8 mouse cellular contexts compared by ENCODE assay signal in the genomic region with DNA sequence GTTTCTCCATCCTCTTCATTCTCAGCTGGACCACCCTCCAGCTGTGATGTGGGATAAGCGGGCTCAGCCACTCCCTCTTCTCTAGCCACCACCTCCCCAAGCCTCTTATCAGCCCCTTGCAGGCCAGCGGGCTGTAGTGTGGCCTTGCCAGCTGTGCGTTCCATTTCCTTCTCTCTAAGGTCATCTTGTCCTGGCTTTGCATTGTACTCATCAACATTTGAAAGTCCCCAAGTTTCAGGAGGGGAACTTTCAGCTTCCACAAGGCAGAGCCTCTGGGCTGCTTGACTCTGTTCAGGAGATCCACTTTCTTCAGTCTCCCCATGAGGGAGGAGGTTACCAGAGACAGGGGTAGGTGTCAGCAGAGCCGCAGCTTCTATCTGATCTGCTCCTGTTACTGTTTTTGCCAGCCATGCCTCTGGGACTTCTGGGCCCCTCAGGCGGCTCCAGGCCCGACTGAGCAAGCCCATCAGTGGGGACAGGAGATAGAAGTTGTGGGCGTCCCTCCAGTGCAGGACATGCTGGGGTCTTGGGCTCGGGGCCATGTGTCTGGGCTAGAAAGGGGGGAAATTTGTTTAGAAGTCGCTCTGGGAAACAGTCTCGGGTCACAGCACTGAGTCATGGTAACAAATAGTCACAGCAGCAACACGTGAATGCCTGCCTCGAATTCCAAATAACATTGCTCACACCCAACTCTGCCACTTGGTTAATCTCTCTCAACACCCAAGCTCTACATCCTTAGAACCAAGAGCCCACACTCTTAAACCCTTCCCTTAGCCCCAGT. TPM values are rescaled to one million over a fixed set of nuclear protein-coding genes. Genes with fewer than 3 reads are reported as not detected.
DNase-seq lines count a peak whose midpoint lies in the region; ATAC-seq and TF ChIP-seq lines count a peak whose summit lies in the region.

No protein-coding gene starts in this region.

- H3K4me3 ChIP-seq in heart, embryonic 12.5 days = peak overlapping the region; percentile 72
- H3K4me3 ChIP-seq in kidney, postnatal 0 days (replicated peaks; ENCODE audit: low read depth, low read length) = peak overlapping the region; percentile 84

- WGBS in heart, embryonic 12.5 days = 5% methylated on average over 12 of the region's 12 CpGs
- WGBS in kidney, postnatal 0 days = 14% methylated on average over 12 of the region's 12 CpGs

- peaks cover 17% of the 10 kb centered on the region for H3K36me3 ChIP-seq in heart, embryonic 12.5 days
- 0 out of 2 replicates have a peak, but pooled peaks cover 8% of the 10 kb centered on the region for H3K36me3 ChIP-seq in kidney, postnatal 0 days (ENCODE audit: insufficient read depth, low read length)

- H3K27ac ChIP-seq in heart, embryonic 12.5 days (ENCODE audit: poor library complexity, severe bottlenecking) = peak overlapping the region; percentile 95
- peak overlapping the region; percentile 97 for H3K27ac ChIP-seq in kidney, postnatal 0 days

- peaks cover 37% of the 10 kb centered on the region for H3K4me1 ChIP-seq in heart, embryonic 12.5 days (replicated peaks)
- H3K4me1 ChIP-seq in kidney, postnatal 0 days (replicated peaks; ENCODE audit: insufficient read depth, low read length) = peaks cover 34% of the 10 kb centered on the region

- peak; percentile 82 for ATAC-seq in heart, embryonic 12.5 days (ENCODE audit: insufficient number of reproducible peaks, low FRiP score)
- 0 out of 2 replicates have a peak, but pooled peaks have one; percentile 5 for ATAC-seq in kidney, postnatal 0 days (replicated peaks; ENCODE audit: low FRiP score, low read depth)
- peak; percentile 62 for ATAC-seq in megakaryocyte progenitor cell, adult 5-6 weeks (replicated peaks; ENCODE audit: poor library complexity)

- no peaks in the 10 kb centered on the region for H3K27me3 ChIP-seq in heart, embryonic 12.5 days (replicated peaks)
- H3K27me3 ChIP-seq in kidney, postnatal 0 days (ENCODE audit: insufficient read depth, low read length) = no peaks in the 10 kb centered on the region

- DNase-seq in ovary, postnatal 36 days (ENCODE audit: low spot score) = peak; percentile 60
- no peak for DNase-seq in ovary, postnatal 10 days (ENCODE audit: low spot score)
- peak; percentile 92 for DNase-seq in c-Kit-positive CD71-positive TER-119-negative erythroid progenitor cells, embryonic 14.5 days (ENCODE audit: low read depth)
- peak; percentile 66 for DNase-seq in kidney, postnatal 0 days (ENCODE audit: low spot score)
- no peak for DNase-seq in right cerebral cortex, adult 18-20 months
- no peak for DNase-seq in layer of hippocampus, postnatal 36 days

- peak overlapping the region; percentile 90 for H3K9ac ChIP-seq in heart, embryonic 12.5 days
- peak overlapping the region; percentile 93 for H3K9ac ChIP-seq in kidney, postnatal 0 days (ENCODE audit: low read depth, low read length)

- H3K9me3 ChIP-seq in heart, embryonic 12.5 days (replicated peaks) = no peaks in the 10 kb centered on the region
- no peaks in the 10 kb centered on the region for H3K9me3 ChIP-seq in kidney, postnatal 0 days (replicated peaks; ENCODE audit: low read length)

- peak overlapping the region; percentile 77 for H3K4me2 ChIP-seq in heart, embryonic 12.5 days
- peak overlapping the region; percentile 90 for H3K4me2 ChIP-seq in kidney, postnatal 0 days (ENCODE audit: low read length)

- TF ChIP-seq CTCF in kidney, postnatal 0 days (IDR thresholded peaks at IDR 0.05; ENCODE audit: low read depth) = no peak

RNA-seq across cellular contexts. Expression of gene Ppp1r15a, which starts 1.0 kb away (rescaled TPM):
- polyA plus RNA-seq in heart, embryonic 12.5 days (2016; fragmentation: Nextera tagmentation; extraction: Ambion mirVana) = 33.7 and 35.2 TPM in 2 replicates
- polyA plus RNA-seq in kidney, postnatal 0 days (2015; fragmentation: Nextera tagmentation; extraction: Ambion mirVana) = 21.4 and 21.9 TPM in 2 replicates
- 46.2 and 56.7 TPM in 2 replicates for total RNA-seq in megakaryocyte progenitor cell, adult 5-6 weeks (2015)
- 70.0 and 90.7 TPM in 2 replicates for total RNA-seq in megakaryocyte progenitor cell, adult 5-6 weeks (2017)
- 10 to 100 TPM; 17.4 to 20.0 TPM for total RNA-seq in layer of hippocampus, postnatal 36 days (2021)

RNA-seq across cellular contexts. Expression of gene Plekha4, which starts 1.1 kb away (rescaled TPM):
- polyA plus RNA-seq in heart, embryonic 12.5 days (2016; fragmentation: Nextera tagmentation; extraction: Ambion mirVana) = 0.57 and 0.68 TPM in 2 replicates
- polyA plus RNA-seq in kidney, postnatal 0 days (2015; fragmentation: Nextera tagmentation; extraction: Ambion mirVana) = 5.1 and 5.8 TPM in 2 replicates
- total RNA-seq in megakaryocyte progenitor cell, adult 5-6 weeks (2015) = 0.67 TPM in 1 of 2 replicates, not detected in the other
- 0.04 and 0.34 TPM in 2 replicates for total RNA-seq in megakaryocyte progenitor cell, adult 5-6 weeks (2017)
- total RNA-seq in layer of hippocampus, postnatal 36 days (2021) = under 1 TPM; 0.77 to 0.86 TPM

RNA-seq across cellular contexts. Expression of gene Nucb1, which starts 14.8 kb away (rescaled TPM):
- polyA plus RNA-seq in heart, embryonic 12.5 days (2016; fragmentation: Nextera tagmentation; extraction: Ambion mirVana) = 176 and 185 TPM in 2 replicates
- polyA plus RNA-seq in kidney, postnatal 0 days (2015; fragmentation: Nextera tagmentation; extraction: Ambion mirVana) = 246 and 265 TPM in 2 replicates
- total RNA-seq in megakaryocyte progenitor cell, adult 5-6 weeks (2015) = 112 and 114 TPM in 2 replicates
- 387 and 408 TPM in 2 replicates for total RNA-seq in megakaryocyte progenitor cell, adult 5-6 weeks (2017)
- total RNA-seq in layer of hippocampus, postnatal 36 days (2021) = 10 to 100 TPM; 94.0 to 98.0 TPM

RNA-seq across cellular contexts. Expression of gene Hsd17b14, which starts 29.7 kb away (rescaled TPM):
- 0.64 and 0.70 TPM in 2 replicates for polyA plus RNA-seq in heart, embryonic 12.5 days (2016; fragmentation: Nextera tagmentation; extraction: Ambion mirVana)
- polyA plus RNA-seq in kidney, postnatal 0 days (2015; fragmentation: Nextera tagmentation; extraction: Ambion mirVana) = 20.5 and 21.0 TPM in 2 replicates
- 0.22 and 5.5 TPM in 2 replicates for total RNA-seq in megakaryocyte progenitor cell, adult 5-6 weeks (2015)
- total RNA-seq in megakaryocyte progenitor cell, adult 5-6 weeks (2017) = 1.2 and 8.2 TPM in 2 replicates
- total RNA-seq in layer of hippocampus, postnatal 36 days (2021) = under 1 TPM in 1 of 2 experiments, not detected in 1; 0.28 TPM

RNA-seq across cellular contexts. Expression of gene Dhdh, which starts 36.4 kb away (rescaled TPM):
- 4.2 and 4.3 TPM in 2 replicates for polyA plus RNA-seq in heart, embryonic 12.5 days (2016; fragmentation: Nextera tagmentation; extraction: Ambion mirVana)
- 1.8 TPM in 2 replicates for polyA plus RNA-seq in kidney, postnatal 0 days (2015; fragmentation: Nextera tagmentation; extraction: Ambion mirVana)
- 18.6 and 22.4 TPM in 2 replicates for total RNA-seq in megakaryocyte progenitor cell, adult 5-6 weeks (2015)
- 18.1 and 20.7 TPM in 2 replicates for total RNA-seq in megakaryocyte progenitor cell, adult 5-6 weeks (2017)
- total RNA-seq in layer of hippocampus, postnatal 36 days (2021) = 1 to 10 TPM; 3.1 to 3.9 TPM

Comparison
In these comparisons a context has a peak if more than half of its experiments do, and no peak if none do; other contexts are left out.
1. DNase-seq: peak in ovary, postnatal 36 days (single experiment), c-Kit-positive CD71-positive TER-119-negative erythroid progenitor cells, embryonic 14.5 days (single experiment) and kidney, postnatal 0 days (single experiment); none in ovary, postnatal 10 days (single experiment), right cerebral cortex, adult 18-20 months (single experiment) and layer of hippocampus, postnatal 36 days (0 of 2).
2. ATAC-seq: peak in every context shown above with its lines; median percentile 82 in heart, embryonic 12.5 days; 62 in megakaryocyte progenitor cell, adult 5-6 weeks; 5 in kidney, postnatal 0 days.